Mouse (Mus musculus) hematopoietic stem cell, adult 5-6 weeks (primary cell): Measurements from ENCODE around the gene Asap3. TPM values are rescaled to one million over a fixed set of nuclear protein-coding genes. Genes with fewer than 3 reads are reported as not detected.

ENCODE experiments used
- ATAC-seq, 2 experiments: fragments of 125-278 bp in 1 of 2; replicated peaks in 1 of 2; 2 replicates each; pipeline ENCODE4 v1.8.0; 2016 to 2017; ENCODE audit warnings: inconsistent platforms in 2 of 2, mild to moderate bottlenecking in 2 of 2, moderate number of reproducible peaks in 2 of 2, low read depth in 1 of 2, moderate TSS enrichment in 1 of 2; ENCODE audit not compliant: low FRiP score in 2 of 2, poor library complexity in 2 of 2, severe bottlenecking in 2 of 2, insufficient read depth in 1 of 2, low TSS enrichment in 1 of 2
- total RNA-seq: library from RNA; stranded (forward); fragments of 172-1452, 232-1000 nt; gene quantifications from 2 replicates; pipeline ENCODE4 v1.2.3, GENCODE M21; 2017

The Asap3 gene
- total RNA-seq, 1 experiment from 2014 or later = 0.25 TPM

- ATAC-seq = no peak
Measured at GRCm38 (mm10) chr4:136204775-136205174, 1.4 kb upstream of the Asap3 start.

- no peak for ATAC-seq
Measured at GRCm38 (mm10) chr4:136206943-136207342, 778 bp downstream of the Asap3 start.

GRCm38 (mm10) chr4:136210931-136211330, 4.8 kb downstream of the Asap3 start:
- ATAC-seq = no peak

GRCm38 (mm10) chr4:136213629-136214028, 7.5 kb downstream of the Asap3 start:
- ATAC-seq = no peak

GRCm38 (mm10) chr4:136214828-136215227, 8.7 kb downstream of the Asap3 start:
- no peak for ATAC-seq

GRCm38 (mm10) chr4:136215576-136215975, 9.4 kb downstream of the Asap3 start:
- no peak for ATAC-seq

GRCm38 (mm10) chr4:136217063-136217462, 10.9 kb downstream of the Asap3 start:
- ATAC-seq = no peak

GRCm38 (mm10) chr4:136218595-136219214, 12.5 kb downstream of the Asap3 start:
- ATAC-seq = 0 out of 4 replicates have a peak, but pooled peaks of 1 of the 2 experiments have one; percentile 12

- ATAC-seq = peak in 1 of 2 experiments; percentile 22; a peak in 1 of 4 replicates
Measured at GRCm38 (mm10) chr4:136220133-136220775, 14.1 kb downstream of the Asap3 start.

GRCm38 (mm10) chr4:136223549-136224239, 17.5 kb downstream of the Asap3 start:
- ATAC-seq = no peak

- no peak for ATAC-seq
Measured at GRCm38 (mm10) chr4:136224240-136224559, 18.0 kb downstream of the Asap3 start.

GRCm38 (mm10) chr4:136224677-136225460, 18.7 kb downstream of the Asap3 start:
- no peak for ATAC-seq

- no peak for ATAC-seq
Measured at GRCm38 (mm10) chr4:136227408-136227807, 21.2 kb downstream of the Asap3 start.

GRCm38 (mm10) chr4:136228640-136229039, 22.5 kb downstream of the Asap3 start:
- ATAC-seq = no peak

- no peak for ATAC-seq
Measured at GRCm38 (mm10) chr4:136238669-136239068, 32.5 kb downstream of the Asap3 start.

- ATAC-seq = no peak
Measured at GRCm38 (mm10) chr4:136239111-136239510, 32.9 kb downstream of the Asap3 start.

GRCm38 (mm10) chr4:136239622-136240021, 33.5 kb downstream of the Asap3 start:
- peak; percentile 79 to 86 for ATAC-seq

GRCm38 (mm10) chr4:136240123-136240522, 34.0 kb downstream of the Asap3 start:
- no peak for ATAC-seq
